Mouse (Mus musculus): ENCODE measurements around the gene Nampt.

Nampt gene

DNA sequence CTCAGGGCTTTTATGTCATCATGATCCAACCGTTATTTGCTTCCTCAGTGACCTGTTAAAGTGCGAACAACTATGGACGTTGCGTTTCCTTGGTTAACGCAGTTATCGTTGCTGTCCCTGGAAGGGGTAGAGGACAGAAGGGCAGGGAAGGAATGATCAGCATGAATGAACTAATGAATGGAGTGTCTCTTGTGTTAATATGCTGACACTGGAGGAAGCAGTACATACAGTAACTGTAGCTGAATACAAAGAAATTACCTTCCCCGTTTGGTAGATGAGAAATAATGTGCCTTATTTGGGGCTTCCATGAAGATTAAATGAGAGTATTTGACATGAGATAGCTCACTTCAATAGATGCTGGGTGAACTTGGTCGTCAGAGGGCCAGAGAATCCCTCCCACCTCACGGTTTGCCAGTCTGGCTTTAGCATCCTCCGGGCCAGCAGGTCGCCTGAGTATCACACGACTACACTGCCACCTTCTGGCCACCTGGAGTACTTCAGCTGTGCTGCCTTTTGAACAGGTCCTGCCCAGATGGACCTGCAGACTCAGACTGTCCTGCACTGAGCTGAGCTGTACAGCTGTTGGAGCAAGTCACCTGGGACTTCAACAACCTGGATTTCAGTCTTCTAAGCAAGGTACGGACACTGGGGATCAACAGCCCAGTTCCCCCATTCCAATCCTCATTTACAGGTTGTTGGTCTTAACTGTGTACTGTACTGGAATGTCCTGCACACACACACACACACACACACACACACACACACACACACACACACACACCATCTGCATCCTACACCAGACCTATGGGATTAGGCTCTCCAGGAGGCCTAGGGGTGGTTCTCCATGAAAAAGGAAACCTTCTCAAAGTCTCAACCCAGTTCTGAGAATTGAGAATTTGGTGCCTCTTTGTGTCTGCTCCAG is 78.1 kb downstream of the Nampt start:
- DNase-seq (ENCODE audit: low read depth in 2 of 2, low spot score in 2 of 2) = peak; percentile 71 to 82

DNA sequence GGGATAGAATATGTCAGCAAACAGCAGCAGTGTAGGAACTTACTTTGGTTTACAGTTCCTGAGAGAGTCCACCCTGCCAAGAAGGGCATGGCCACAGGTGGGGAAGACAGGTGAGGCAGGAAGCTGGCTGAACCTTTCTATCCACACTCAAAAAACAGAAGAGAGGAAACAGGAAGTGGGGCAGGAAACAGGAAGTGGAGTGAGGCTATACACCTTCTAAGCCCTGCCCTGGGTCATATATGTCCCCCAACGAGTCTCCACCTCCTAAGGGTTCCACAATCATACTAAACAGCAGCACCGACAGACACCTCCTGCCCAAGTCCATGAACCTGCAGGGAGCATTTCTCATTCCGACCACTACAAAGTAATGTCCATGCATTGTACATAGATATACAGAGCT is 81.7 kb downstream of the Nampt start:
- no peak for DNase-seq (ENCODE audit: low read depth in 2 of 2, low spot score in 2 of 2)

All from CD8-positive naive resting alpha-beta T cell, adult 2 months (primary cell).